Mouse (Mus musculus): ENCODE data around the gene Tmem200c. TPM values are rescaled to one million over a fixed set of nuclear protein-coding genes. Genes with fewer than 3 reads are reported as not detected.

Gene Tmem200c
- polyA plus RNA-seq, 1 experiment from 2014 or later = 2.2 TPM

GRCm38 (mm10) chr17:68841892-68842252, 15.4 kb downstream of the Tmem200c start:
- no peaks in the 10 kb centered on the region for H3K36me3 ChIP-seq (ENCODE audit: control insufficient read depth, insufficient read depth, low read length)
- 2% methylated on average over 22 of the region's 22 CpGs for WGBS
- no peak for DNase-seq (ENCODE audit: low spot score)
- H3K27me3 ChIP-seq (ENCODE audit: control insufficient read depth, insufficient read depth, low read length) = peaks cover 20% of the 10 kb centered on the region
- peak overlapping the region; percentile 59 for H3K9ac ChIP-seq (ENCODE audit: low read depth, low read length)
- peak overlapping the region; percentile 57 for H3K4me3 ChIP-seq (ENCODE audit: low read depth, low read length)
- peak overlapping the region; percentile 99 for H3K4me2 ChIP-seq (replicated peaks; ENCODE audit: low read depth, low read length)
- H3K4me1 ChIP-seq (replicated peaks; ENCODE audit: control insufficient read depth, insufficient read depth, low read length) = peaks cover 2% of the 10 kb centered on the region
- no peak overlapping the region for H3K27ac ChIP-seq (ENCODE audit: low read depth, low read length)
- no peaks in the 10 kb centered on the region for H3K9me3 ChIP-seq (ENCODE audit: control insufficient read depth, low read length)
- ATAC-seq (ENCODE audit: low FRiP score) = no peak; the same call in 1 of the 2 replicates

- no peaks in the 10 kb centered on the region for H3K36me3 ChIP-seq (ENCODE audit: control insufficient read depth, insufficient read depth, low read length)
- no peaks in the 10 kb centered on the region for H3K27me3 ChIP-seq (ENCODE audit: control insufficient read depth, insufficient read depth, low read length)
- H3K27ac ChIP-seq (ENCODE audit: low read depth, low read length) = no peak overlapping the region
- H3K4me2 ChIP-seq (replicated peaks; ENCODE audit: low read depth, low read length) = no peak overlapping the region
- no peak for DNase-seq (ENCODE audit: low spot score)
- no peaks in the 10 kb centered on the region; the same call in 1 of the 2 replicates for H3K4me1 ChIP-seq (replicated peaks; ENCODE audit: control insufficient read depth, insufficient read depth, low read length)
- H3K4me3 ChIP-seq (ENCODE audit: low read depth, low read length) = no peak overlapping the region
- 90% methylated on average over 5 of the region's 5 CpGs for WGBS
- no peaks in the 10 kb centered on the region for H3K9me3 ChIP-seq (ENCODE audit: control insufficient read depth, low read length)
- no peak overlapping the region for H3K9ac ChIP-seq (ENCODE audit: low read depth, low read length)
- no peak for ATAC-seq (ENCODE audit: low FRiP score)
These were observed 19.5 kb downstream of the Tmem200c start for GRCm38 (mm10) chr17:68845931-68846330.

- no peak overlapping the region for H3K4me3 ChIP-seq (ENCODE audit: low read depth, low read length)
- 82% methylated on average over 6 of the region's 6 CpGs for WGBS
- H3K27ac ChIP-seq (ENCODE audit: low read depth, low read length) = no peak overlapping the region
- H3K27me3 ChIP-seq (ENCODE audit: control insufficient read depth, insufficient read depth, low read length) = no peaks in the 10 kb centered on the region
- H3K9me3 ChIP-seq (ENCODE audit: control insufficient read depth, low read length) = no peaks in the 10 kb centered on the region
- no peak for DNase-seq (ENCODE audit: low spot score)
- ATAC-seq (ENCODE audit: low FRiP score) = no peak
- H3K4me1 ChIP-seq (replicated peaks; ENCODE audit: control insufficient read depth, insufficient read depth, low read length) = no peaks in the 10 kb centered on the region
- H3K36me3 ChIP-seq (ENCODE audit: control insufficient read depth, insufficient read depth, low read length) = no peaks in the 10 kb centered on the region
- no peak overlapping the region for H3K9ac ChIP-seq (ENCODE audit: low read depth, low read length)
- H3K4me2 ChIP-seq (replicated peaks; ENCODE audit: low read depth, low read length) = no peak overlapping the region
These were observed 22.3 kb downstream of the Tmem200c start for GRCm38 (mm10) chr17:68848739-68849138.

GRCm38 (mm10) chr17:68852171-68852966, 25.9 kb downstream of the Tmem200c start:
- H3K4me2 ChIP-seq (replicated peaks; ENCODE audit: low read depth, low read length) = no peak overlapping the region
- no peaks in the 10 kb centered on the region for H3K9me3 ChIP-seq (ENCODE audit: control insufficient read depth, low read length)
- WGBS = 82% methylated on average over 7 of the region's 7 CpGs
- no peak overlapping the region for H3K27ac ChIP-seq (ENCODE audit: low read depth, low read length)
- DNase-seq (ENCODE audit: low spot score) (no peak), ATAC-seq (ENCODE audit: low FRiP score) (no peak)
- H3K27me3 ChIP-seq (ENCODE audit: control insufficient read depth, insufficient read depth, low read length) = no peaks in the 10 kb centered on the region
- H3K4me1 ChIP-seq (replicated peaks; ENCODE audit: control insufficient read depth, insufficient read depth, low read length) = no peaks in the 10 kb centered on the region
- H3K4me3 ChIP-seq (ENCODE audit: low read depth, low read length) = no peak overlapping the region
- no peak overlapping the region for H3K9ac ChIP-seq (ENCODE audit: low read depth, low read length)
- H3K36me3 ChIP-seq (ENCODE audit: control insufficient read depth, insufficient read depth, low read length) = no peaks in the 10 kb centered on the region

GRCm38 (mm10) chr17:68864175-68864574, 37.8 kb downstream of the Tmem200c start:
- no peak overlapping the region for H3K4me3 ChIP-seq (ENCODE audit: low read depth, low read length)
- ATAC-seq (ENCODE audit: low FRiP score) = no peak
- 92% methylated on average over 3 of the region's 3 CpGs for WGBS
- no peak overlapping the region for H3K27ac ChIP-seq (ENCODE audit: low read depth, low read length)
- H3K36me3 ChIP-seq (ENCODE audit: control insufficient read depth, insufficient read depth, low read length) = no peaks in the 10 kb centered on the region
- H3K9me3 ChIP-seq (ENCODE audit: control insufficient read depth, low read length) = no peaks in the 10 kb centered on the region
- H3K4me2 ChIP-seq (replicated peaks; ENCODE audit: low read depth, low read length) = no peak overlapping the region
- H3K4me1 ChIP-seq (replicated peaks; ENCODE audit: control insufficient read depth, insufficient read depth, low read length) = no peaks in the 10 kb centered on the region
- H3K27me3 ChIP-seq (ENCODE audit: control insufficient read depth, insufficient read depth, low read length) = no peaks in the 10 kb centered on the region
- DNase-seq (ENCODE audit: low spot score) = no peak
- no peak overlapping the region for H3K9ac ChIP-seq (ENCODE audit: low read depth, low read length)

- Histone ChIP-seq H3K9me3 (ENCODE audit: control insufficient read depth, low read length) (no peaks in the 10 kb centered on the region), H3K9ac (ENCODE audit: low read depth, low read length) (no peak overlapping the region), H3K27me3 (ENCODE audit: control insufficient read depth, insufficient read depth, low read length) (no peaks in the 10 kb centered on the region), H3K36me3 (ENCODE audit: control insufficient read depth, insufficient read depth, low read length) (no peaks in the 10 kb centered on the region), H3K27ac (ENCODE audit: low read depth, low read length) (no peak overlapping the region), H3K4me3 (ENCODE audit: low read depth, low read length) (no peak overlapping the region), H3K4me2 (replicated peaks; ENCODE audit: low read depth, low read length) (no peak overlapping the region), H3K4me1 (replicated peaks; ENCODE audit: control insufficient read depth, insufficient read depth, low read length) (no peaks in the 10 kb centered on the region)
- ATAC-seq (ENCODE audit: low FRiP score) (no peak), DNase-seq (ENCODE audit: low spot score) (peak; percentile 35)
These were observed 42.0 kb downstream of the Tmem200c start for GRCm38 (mm10) chr17:68868439-68868838.

GRCm38 (mm10) chr17:68874021-68874420, 47.6 kb downstream of the Tmem200c start:
- Histone ChIP-seq H3K27me3 (ENCODE audit: control insufficient read depth, insufficient read depth, low read length) (no peaks in the 10 kb centered on the region), H3K4me2 (replicated peaks; ENCODE audit: low read depth, low read length) (no peak overlapping the region), H3K36me3 (ENCODE audit: control insufficient read depth, insufficient read depth, low read length) (no peaks in the 10 kb centered on the region), H3K9ac (ENCODE audit: low read depth, low read length) (no peak overlapping the region), H3K4me3 (ENCODE audit: low read depth, low read length) (no peak overlapping the region), H3K4me1 (replicated peaks; ENCODE audit: control insufficient read depth, insufficient read depth, low read length) (no peaks in the 10 kb centered on the region), H3K9me3 (ENCODE audit: control insufficient read depth, low read length) (no peaks in the 10 kb centered on the region), H3K27ac (ENCODE audit: low read depth, low read length) (no peak overlapping the region)
- DNase-seq (ENCODE audit: low spot score) = peak; percentile 17
- no peak for ATAC-seq (ENCODE audit: low FRiP score)
- 40% methylated on average over 8 of the region's 8 CpGs for WGBS

GRCm38 (mm10) chr17:68875251-68875650, 48.8 kb downstream of the Tmem200c start:
- no peaks in the 10 kb centered on the region for H3K27me3 ChIP-seq (ENCODE audit: control insufficient read depth, insufficient read depth, low read length)
- H3K4me2 ChIP-seq (replicated peaks; ENCODE audit: low read depth, low read length) = no peak overlapping the region
- WGBS = 71% methylated on average over 5 of the region's 5 CpGs
- no peak overlapping the region for H3K4me3 ChIP-seq (ENCODE audit: low read depth, low read length)
- DNase-seq (ENCODE audit: low spot score) (no peak), ATAC-seq (ENCODE audit: low FRiP score) (no peak)
- no peaks in the 10 kb centered on the region for H3K9me3 ChIP-seq (ENCODE audit: control insufficient read depth, low read length)
- no peaks in the 10 kb centered on the region for H3K36me3 ChIP-seq (ENCODE audit: control insufficient read depth, insufficient read depth, low read length)
- H3K4me1 ChIP-seq (replicated peaks; ENCODE audit: control insufficient read depth, insufficient read depth, low read length) = no peaks in the 10 kb centered on the region
- H3K27ac ChIP-seq (ENCODE audit: low read depth, low read length) = no peak overlapping the region
- no peak overlapping the region for H3K9ac ChIP-seq (ENCODE audit: low read depth, low read length)

- Histone ChIP-seq H3K4me1 (replicated peaks; ENCODE audit: control insufficient read depth, insufficient read depth, low read length) (no peaks in the 10 kb centered on the region), H3K9ac (ENCODE audit: low read depth, low read length) (no peak overlapping the region), H3K27me3 (ENCODE audit: control insufficient read depth, insufficient read depth, low read length) (no peaks in the 10 kb centered on the region), H3K9me3 (ENCODE audit: control insufficient read depth, low read length) (no peaks in the 10 kb centered on the region), H3K4me2 (replicated peaks; ENCODE audit: low read depth, low read length) (no peak overlapping the region), H3K27ac (ENCODE audit: low read depth, low read length) (no peak overlapping the region), H3K36me3 (ENCODE audit: control insufficient read depth, insufficient read depth, low read length) (no peaks in the 10 kb centered on the region), H3K4me3 (ENCODE audit: low read depth, low read length) (no peak overlapping the region)
- WGBS = 83% methylated on average over 10 of the region's 10 CpGs
- ATAC-seq (ENCODE audit: low FRiP score) = no peak
- DNase-seq (ENCODE audit: low spot score) = no peak
These were observed 49.6 kb downstream of the Tmem200c start for GRCm38 (mm10) chr17:68875917-68876495.
